11 mouse cellular contexts compared by ENCODE assay signal in the genomic region with DNA sequence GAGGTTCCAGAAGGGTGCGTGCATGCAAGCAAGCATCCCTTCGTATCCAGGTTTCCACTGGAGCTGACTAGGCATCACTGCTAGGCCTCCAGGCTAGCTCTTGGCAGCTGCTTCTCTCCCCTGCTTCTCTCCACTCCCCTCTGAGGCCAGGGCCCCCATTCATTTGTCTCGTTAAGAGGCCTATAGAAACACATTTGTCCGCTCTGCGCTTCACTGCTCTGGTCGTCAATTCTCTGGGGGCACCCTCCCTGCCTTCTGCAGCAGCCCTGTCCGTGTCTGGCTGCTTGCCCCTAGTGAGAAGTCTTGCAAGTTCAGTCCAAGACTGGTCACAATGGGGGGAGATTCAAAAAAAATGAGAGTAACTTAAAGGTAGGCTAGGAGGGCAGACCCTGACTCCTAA. TPM values are rescaled to one million over a fixed set of nuclear protein-coding genes. Genes with fewer than 3 reads are reported as not detected.
DNase-seq lines count a peak whose midpoint lies in the region; ATAC-seq and TF ChIP-seq lines count a peak whose summit lies in the region.
"Had no signal": no experiment of that assay in that cellular context is flagged by ENCODE, and none has a peak within 500 bp of the region (broad histone marks: within the 10 kb centered on the region; RNA-seq: fewer than 3 reads in every experiment).

No protein-coding gene starts in this region.

- ATAC-seq in heart, embryonic 11.5 days (replicated peaks; ENCODE audit: insufficient number of reproducible peaks, low FRiP score, low TSS enrichment) = no peak
- no peak for ATAC-seq in midbrain, embryonic 11.5 days (ENCODE audit: low FRiP score)

- WGBS in heart, embryonic 11.5 days (ENCODE audit: insufficient replicate concordance) = 61% methylated on average over 7 of the region's 7 CpGs
- 32% methylated on average over 7 of the region's 7 CpGs for WGBS in hindbrain, embryonic 10.5 days
- WGBS in midbrain, embryonic 11.5 days = 20% methylated on average over 7 of the region's 7 CpGs

- TF ChIP-seq CTCF in ES-Bruce4 (IDR thresholded peaks at IDR 0.05; ENCODE audit: low read depth, low read length) = no peak

- intact Hi-C loops in heart, postnatal 10 days (cut with DNase I) = no loop called here

- DNase-seq in heart, postnatal 10 days = no peak
- peak; percentile 55 for DNase-seq in hindbrain, embryonic 10.5 days (ENCODE audit: low spot score)
- DNase-seq in midbrain, embryonic 11.5 days (ENCODE audit: low spot score, missing footprints) = no peak
- no peak for DNase-seq in adrenal gland, postnatal 4 days (ENCODE audit: low spot score in 2 of 2)
- DNase-seq in frontal cortex, postnatal 14 days (ENCODE audit: low spot score in 2 of 2) = no peak
- no peak for DNase-seq in heart, postnatal 4 days

- H3K27ac ChIP-seq in heart, embryonic 11.5 days (ENCODE audit: low read depth, low read length) = no peak overlapping the region
- peak overlapping the region; percentile 94; the same call in 1 of the 2 replicates for H3K27ac ChIP-seq in ES-Bruce4 (ENCODE audit: insufficient read depth, low read length)
- H3K27ac ChIP-seq in hindbrain, embryonic 10.5 days = peak overlapping the region; percentile 93
- H3K27ac ChIP-seq in midbrain, embryonic 11.5 days (ENCODE audit: low read depth, low read length) = peak overlapping the region; percentile 98
- H3K27ac ChIP-seq: layer of hippocampus, adult 2 months; macrophage had no signal

- no peak for TF ChIP-seq EP300 in ES-Bruce4 (IDR thresholded peaks at IDR 0.05; ENCODE audit: insufficient read depth, low read depth, low read length)

- no peak overlapping the region for H3K4me2 ChIP-seq in heart, embryonic 11.5 days
- no peak overlapping the region for H3K4me2 ChIP-seq in midbrain, embryonic 11.5 days

- peaks cover 57% of the 10 kb centered on the region for H3K4me1 ChIP-seq in heart, embryonic 11.5 days (ENCODE audit: control insufficient read depth, insufficient read depth, low read length)
- peaks cover 25% of the 10 kb centered on the region for H3K4me1 ChIP-seq in ES-Bruce4 (ENCODE audit: control insufficient read depth, insufficient read depth, low read length)
- H3K4me1 ChIP-seq in hindbrain, embryonic 10.5 days (replicated peaks) = peaks cover 94% of the 10 kb centered on the region
- H3K4me1 ChIP-seq in midbrain, embryonic 11.5 days (ENCODE audit: control insufficient read depth, insufficient read depth, low read length) = peaks cover 63% of the 10 kb centered on the region

- no peak overlapping the region for H3K4me3 ChIP-seq in heart, embryonic 11.5 days (ENCODE audit: low read depth, low read length)
- no peak overlapping the region for H3K4me3 ChIP-seq in ES-Bruce4 (ENCODE audit: low read depth, low read length)
- peak overlapping the region; percentile 16 for H3K4me3 ChIP-seq in hindbrain, embryonic 10.5 days
- no peak overlapping the region for H3K4me3 ChIP-seq in midbrain, embryonic 11.5 days (ENCODE audit: low read depth, low read length)
- H3K4me3 ChIP-seq: erythroblast, embryonic 14.5 days; layer of hippocampus, adult 2 months had no signal

- 0 out of 2 replicates have a peak overlapping the region, but pooled peaks have one; percentile 12 for H3K9ac ChIP-seq in heart, embryonic 11.5 days (ENCODE audit: low read depth, low read length)
- H3K9ac ChIP-seq in ES-Bruce4 (ENCODE audit: low read depth, poor library complexity, severe bottlenecking) = no peak overlapping the region
- H3K9ac ChIP-seq in midbrain, embryonic 11.5 days (ENCODE audit: low read length) = peak overlapping the region; percentile 49

- H3K27me3 ChIP-seq in heart, embryonic 11.5 days (ENCODE audit: control insufficient read depth, insufficient read depth, low read length) = no peaks in the 10 kb centered on the region
- no peaks in the 10 kb centered on the region for H3K27me3 ChIP-seq in ES-Bruce4 (ENCODE audit: control insufficient read depth, insufficient read depth, low read length, poor library complexity, severe bottlenecking)
- H3K27me3 ChIP-seq in hindbrain, embryonic 10.5 days (ENCODE audit: insufficient read depth, poor library complexity, severe bottlenecking) = no peaks in the 10 kb centered on the region
- H3K27me3 ChIP-seq in midbrain, embryonic 11.5 days (ENCODE audit: control insufficient read depth, insufficient read depth, low read length) = no peaks in the 10 kb centered on the region

- peaks cover 3% of the 10 kb centered on the region; the same call in 1 of the 2 replicates for H3K36me3 ChIP-seq in heart, embryonic 11.5 days (ENCODE audit: control insufficient read depth, insufficient read depth, low read length)
- peaks cover 7% of the 10 kb centered on the region; the same call in 1 of the 2 replicates for H3K36me3 ChIP-seq in ES-Bruce4 (ENCODE audit: control insufficient read depth, insufficient read depth, low read length, poor library complexity, severe bottlenecking)
- peaks cover 94% of the 10 kb centered on the region for H3K36me3 ChIP-seq in hindbrain, embryonic 10.5 days
- H3K36me3 ChIP-seq in midbrain, embryonic 11.5 days (ENCODE audit: control insufficient read depth, insufficient read depth, low read length) = peaks cover 8% of the 10 kb centered on the region

- H3K9me3 ChIP-seq in heart, embryonic 11.5 days (replicated peaks; ENCODE audit: control insufficient read depth, low read length) = no peaks in the 10 kb centered on the region
- H3K9me3 ChIP-seq in ES-Bruce4 (replicated peaks; ENCODE audit: control insufficient read depth, insufficient read depth, low read length, poor library complexity, severe bottlenecking) = no peaks in the 10 kb centered on the region
- H3K9me3 ChIP-seq in hindbrain, embryonic 10.5 days = peaks cover 9% of the 10 kb centered on the region; the same call in 1 of the 2 replicates
- H3K9me3 ChIP-seq in midbrain, embryonic 11.5 days (ENCODE audit: control insufficient read depth, low read length) = no peaks in the 10 kb centered on the region

- no peak for TF ChIP-seq POLR2A in ES-Bruce4 (IDR thresholded peaks at IDR 0.05; ENCODE audit: insufficient read depth, low read length)

RNA-seq across cellular contexts. Expression of a gene that starts 16.7 kb away (rescaled TPM):
- 24.5 and 26.9 TPM in 2 replicates for polyA plus RNA-seq in heart, embryonic 11.5 days (2014; fragmentation: Nextera tagmentation; extraction: Ambion mirVana)
- total RNA-seq in heart, postnatal 10 days (2021) = 10 to 100 TPM; 22.6 to 29.3 TPM
- 194 and 216 TPM in 2 replicates for polyA plus RNA-seq in ES-Bruce4 (2011; ENCODE audit: insufficient read depth, insufficient read length, low read depth, missing spikeins)
- 104 and 106 TPM in 2 replicates for polyA plus RNA-seq in hindbrain, embryonic 10.5 days (2016; fragmentation: Nextera tagmentation; extraction: Ambion mirVana)
- 60.1 and 63.5 TPM in 2 replicates for polyA plus RNA-seq in midbrain, embryonic 11.5 days (2014; fragmentation: Nextera tagmentation; extraction: Ambion mirVana)
- 100 to 1,000 TPM; 102 to 120 TPM for total RNA-seq in adrenal gland, postnatal 4 days (2021)
- 10 to 100 TPM; 39.4 to 40.7 TPM for total RNA-seq in heart, postnatal 4 days (2021)
